Mouse (Mus musculus) retina, postnatal 7 days (tissue): Measurements from ENCODE around the gene Klra5.
"Not testable (repeated sequence)": the region's sequence is repeated elsewhere in the genome, so short reads cannot be mapped to it uniquely, and the experiment has no call there.

Experiments
- DNase-seq: peaks from one replicate; pipeline ENCODE4 v3.0.0-alpha.2; 2012; ENCODE audit warnings: low read depth, low spot score

Gene Klra5

GRCm38 (mm10) chr6:129917476-129917946, at the start of gene Klra5:
Klra5 (minus strand) TSS chr6:129917650.
- DNase-seq = not testable (repeated sequence)

- DNase-seq = no peak
Measured at GRCm38 (mm10) chr6:129916996-129917395, 454 bp downstream of the Klra5 start.

GRCm38 (mm10) chr6:129882525-129882924, 34.9 kb downstream of the Klra5 start:
- DNase-seq = no peak

- no peak for DNase-seq
Measured at GRCm38 (mm10) chr6:129876549-129876948, 40.9 kb downstream of the Klra5 start, which contains the start of gene Klra17. Klra17 (minus strand) TSS chr6:129876672.

GRCm38 (mm10) chr6:129862349-129862748, 55.1 kb downstream of the Klra5 start, which contains the start of gene Gm17631:
Gm17631 (plus strand) TSS chr6:129862649.
- DNase-seq = not testable (repeated sequence)
